Mouse (Mus musculus) forebrain, embryonic 13.5 days (tissue): Measurements from ENCODE around the gene Ifrd1. TPM values are rescaled to one million over a fixed set of nuclear protein-coding genes. Genes with fewer than 3 reads are reported as not detected.

Experiments used
- ATAC-seq: fragments of 200-750 bp; cut with Nextera tagmentation; 2 replicates; pipeline ENCODE4 v1.8.0; 2017
- H3K27ac ChIP-seq: fragments of 300-500 bp; sonication (generic); 2 replicates; pipeline ENCODE4 v1.5.1; 2015; ENCODE audit warnings: inconsistent platforms, mild to moderate bottlenecking, moderate library complexity
- H3K27me3 ChIP-seq: fragments of 300-500 bp; sonication (generic); 2 replicates; pipeline ENCODE4 v1.6.1; 2015; ENCODE audit warnings: mild to moderate bottlenecking, inconsistent platforms
- H3K36me3 ChIP-seq: fragments of 300-500 bp; sonication (generic); 2 replicates; pipeline ENCODE4 v1.6.1; 2015; ENCODE audit warnings: mild to moderate bottlenecking, inconsistent platforms; ENCODE audit not compliant: poor library complexity, severe bottlenecking
- H3K4me1 ChIP-seq: fragments of 300-500 bp; sonication (generic); 2 replicates; pipeline ENCODE4 v1.6.1; 2015; ENCODE audit warnings: inconsistent platforms
- H3K4me2 ChIP-seq: fragments of 300-500 bp; sonication (generic); 2 replicates; pipeline ENCODE4 v1.6.1; 2015; ENCODE audit warnings: inconsistent platforms, mild to moderate bottlenecking, moderate library complexity
- H3K4me3 ChIP-seq: fragments of 300-500 bp; sonication (generic); 2 replicates; pipeline ENCODE4 v1.5.1; 2015; ENCODE audit warnings: mild to moderate bottlenecking, inconsistent platforms
- H3K9ac ChIP-seq: fragments of 300-500 bp; sonication (generic); 2 replicates; pipeline ENCODE4 v1.6.1; 2015; ENCODE audit warnings: mild to moderate bottlenecking, inconsistent platforms
- H3K9me3 ChIP-seq: fragments of 300-500 bp; sonication (generic); replicated peaks from 2 replicates; pipeline ENCODE4 v1.6.1; 2016; ENCODE audit warnings: inconsistent platforms
- WGBS: fragments of 180-500 bp; shearing (Covaris S2); methylation state at CpG from one replicate; pipeline ENCODE4 v1.1.7; 2015; 5-methylcytosine and 5-hydroxymethylcytosine counted together
- polyA plus RNA-seq: library from polyadenylated mRNA; unstranded; fragments of >200 nt; fragmentation: Nextera tagmentation; extraction: Ambion mirVana; gene quantifications from 2 replicates; pipeline ENCODE4 v1.2.1, GENCODE M21; 2015

The Ifrd1 gene
- polyA plus RNA-seq, 1 experiment from 2014 or later, result 183 TPM

GRCm38 (mm10) chr12:40232231-40232630 lies 16.1 kb downstream of the Ifrd1 start:
- H3K4me3 ChIP-seq, result no peak overlapping the region

GRCm38 (mm10) chr12:40231632-40232031 lies 16.7 kb downstream of the Ifrd1 start:
- H3K36me3 ChIP-seq, result no peaks in the 10 kb centered on the region
- H3K9me3 ChIP-seq, result no peaks in the 10 kb centered on the region
- no peaks in the 10 kb centered on the region for H3K4me1 ChIP-seq
- H3K4me3 ChIP-seq, result no peak overlapping the region
- ATAC-seq, result no peak
- no peaks in the 10 kb centered on the region for H3K27me3 ChIP-seq
- H3K4me2 ChIP-seq, result no peak overlapping the region
- no peak overlapping the region for H3K9ac ChIP-seq
- WGBS, result 92% methylated on average over 2 of the region's 2 CpGs
- no peak overlapping the region for H3K27ac ChIP-seq

More at GRCm38 (mm10) chr12:40232231-40232630, 16.1 kb downstream of the Ifrd1 start:
- no peaks in the 10 kb centered on the region for H3K36me3 ChIP-seq
- H3K9ac ChIP-seq, result no peak overlapping the region
- no peak for ATAC-seq
- H3K27me3 ChIP-seq, result no peaks in the 10 kb centered on the region
- no peak overlapping the region for H3K27ac ChIP-seq
- H3K4me1 ChIP-seq, result no peaks in the 10 kb centered on the region
- no peak overlapping the region for H3K4me2 ChIP-seq
- WGBS, result 88% methylated on average over 1 of the region's 1 CpGs
- H3K9me3 ChIP-seq, result no peaks in the 10 kb centered on the region

DNA sequence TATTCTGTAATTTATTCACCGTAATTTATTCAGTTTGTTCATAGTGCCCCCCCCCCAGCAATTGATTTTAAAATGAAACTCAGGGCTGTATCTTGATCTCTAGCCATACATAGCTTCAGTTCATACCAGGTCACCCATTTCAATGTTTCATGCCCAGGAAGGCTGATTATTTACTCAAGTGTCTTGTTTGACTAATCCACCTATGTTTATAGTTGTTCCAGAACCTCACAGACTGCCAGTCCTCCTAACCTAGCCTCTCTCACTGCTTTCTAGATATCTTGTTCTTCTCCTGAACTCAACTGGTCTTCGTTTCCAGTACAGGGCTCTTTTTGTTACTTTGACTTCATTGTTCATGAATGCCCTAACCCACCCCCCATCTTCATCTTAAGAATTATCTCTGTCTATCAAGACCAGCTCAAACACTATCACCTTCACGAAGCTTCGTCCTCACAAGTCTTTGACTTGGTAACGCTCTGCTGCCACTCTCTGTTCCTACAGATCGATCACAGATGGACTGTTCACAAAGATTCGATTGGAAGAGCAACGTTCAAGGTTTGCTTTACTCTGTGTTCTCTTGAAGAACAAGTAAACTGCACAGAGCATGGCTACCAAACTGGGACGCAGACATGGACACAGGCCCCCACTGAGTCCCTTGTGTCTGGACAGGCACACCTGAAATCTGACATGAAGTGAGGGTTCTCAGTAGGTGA lies 24.0 kb downstream of the Ifrd1 start:
- no peak for ATAC-seq
- H3K9ac ChIP-seq, result no peak overlapping the region
- H3K9me3 ChIP-seq, result no peaks in the 10 kb centered on the region
- H3K27ac ChIP-seq, result no peak overlapping the region
- H3K4me1 ChIP-seq, result peaks cover 23% of the 10 kb centered on the region
- H3K27me3 ChIP-seq, result no peaks in the 10 kb centered on the region
- no peaks in the 10 kb centered on the region for H3K36me3 ChIP-seq
- no peak overlapping the region for H3K4me3 ChIP-seq
- 96% methylated on average over 9 of the region's 9 CpGs for WGBS
- H3K4me2 ChIP-seq, result no peak overlapping the region

GRCm38 (mm10) chr12:40223676-40224075 lies 24.6 kb downstream of the Ifrd1 start:
- H3K27ac ChIP-seq, result peak overlapping the region; percentile 48; the same call in 1 of the 2 replicates
- WGBS, result 61% methylated on average over 10 of the region's 10 CpGs
- H3K36me3 ChIP-seq, result no peaks in the 10 kb centered on the region
- no peak for ATAC-seq
- H3K4me3 ChIP-seq, result peak overlapping the region; percentile 96
- peak overlapping the region; percentile 64 for H3K4me2 ChIP-seq
- H3K4me1 ChIP-seq, result peaks cover 26% of the 10 kb centered on the region
- H3K27me3 ChIP-seq, result no peaks in the 10 kb centered on the region
- no peaks in the 10 kb centered on the region for H3K9me3 ChIP-seq
- peak overlapping the region; percentile 38; the same call in 1 of the 2 replicates for H3K9ac ChIP-seq

DNA sequence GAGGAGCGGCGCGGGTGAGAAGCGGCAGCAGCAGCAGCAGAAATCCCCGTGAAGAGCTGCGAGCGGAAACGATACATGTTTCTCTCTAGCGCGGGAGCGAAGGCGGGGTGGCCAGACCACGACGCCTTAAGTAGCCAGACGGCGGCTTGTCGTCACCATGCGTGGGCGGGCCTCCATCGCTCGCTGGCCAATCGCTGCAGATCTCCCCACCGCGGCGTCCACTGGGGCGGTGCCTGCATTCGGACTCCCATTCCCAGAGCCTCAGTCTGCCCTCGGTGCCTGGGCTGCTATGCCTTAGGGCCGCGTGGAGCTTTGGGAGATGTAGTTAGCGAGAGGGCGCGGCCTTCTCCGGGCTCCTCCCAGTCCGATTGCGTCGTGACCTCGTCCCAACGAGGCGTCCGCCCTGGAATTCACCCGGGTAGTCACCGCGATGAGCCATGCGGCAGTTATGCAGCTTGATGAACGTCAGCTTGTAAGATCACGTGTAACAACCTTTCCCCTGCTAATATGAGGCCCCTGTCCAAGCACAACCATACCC lies 25.2 kb downstream of the Ifrd1 start:
- peaks cover under 1% of the 10 kb centered on the region; the same call in 1 of the 2 replicates for H3K36me3 ChIP-seq
- peak overlapping the region; percentile 64 for H3K4me2 ChIP-seq
- peaks cover 26% of the 10 kb centered on the region for H3K4me1 ChIP-seq
- peak overlapping the region; percentile 92 for H3K27ac ChIP-seq
- H3K27me3 ChIP-seq, result no peaks in the 10 kb centered on the region
- 0% methylated on average over 47 of the region's 47 CpGs for WGBS
- H3K9ac ChIP-seq, result peak overlapping the region; percentile 92
- H3K9me3 ChIP-seq, result no peaks in the 10 kb centered on the region
- H3K4me3 ChIP-seq, result peak overlapping the region; percentile 96
- peak; percentile 99 for ATAC-seq

DNA sequence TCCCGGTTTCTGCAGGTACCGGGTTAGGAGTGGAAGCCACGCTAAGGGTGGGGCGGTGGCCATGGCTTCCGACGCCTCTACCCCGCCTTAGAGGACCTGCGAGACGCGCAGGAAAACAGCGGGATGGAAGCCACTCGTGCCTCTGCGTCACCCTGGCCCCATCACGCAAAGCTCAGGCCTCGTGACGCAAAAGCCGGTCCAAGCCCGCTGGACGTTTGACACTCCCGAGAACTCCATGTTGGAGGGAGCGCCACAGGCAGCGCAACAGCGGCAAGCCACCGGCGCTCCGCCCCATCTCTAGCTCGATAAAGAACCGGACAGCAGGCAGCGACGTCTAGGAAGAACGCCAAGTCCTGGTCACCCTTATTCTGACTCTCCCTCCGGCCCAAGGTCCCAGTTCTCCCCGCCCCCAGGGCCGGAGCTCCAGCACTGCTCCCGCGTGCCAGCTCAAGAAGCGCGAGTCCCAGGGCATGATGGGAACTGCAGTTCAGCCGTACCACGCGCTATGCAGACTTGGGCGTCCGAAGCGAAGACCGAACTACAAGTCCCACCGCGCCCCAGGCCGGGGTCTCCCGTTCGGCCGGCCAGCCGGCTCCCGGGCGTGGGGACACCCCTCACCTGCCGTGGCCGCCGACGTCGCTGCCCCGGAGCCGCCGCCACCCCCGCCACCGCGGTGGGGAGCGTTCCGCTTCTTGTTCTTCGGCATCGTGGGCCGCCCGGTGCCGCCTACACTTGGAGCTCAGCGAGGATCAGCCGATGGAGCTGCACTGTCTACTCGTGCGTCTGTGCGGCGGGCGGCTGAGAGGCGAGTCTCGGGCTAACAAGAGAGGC lies 25.8 kb downstream of the Ifrd1 start:
- Histone ChIP-seq H3K9ac (peak overlapping the region; percentile 92), H3K9me3 (no peaks in the 10 kb centered on the region), H3K27ac (peak overlapping the region; percentile 92), H3K27me3 (no peaks in the 10 kb centered on the region), H3K4me2 (peak overlapping the region; percentile 64), H3K4me1 (peaks cover 26% of the 10 kb centered on the region), H3K36me3 (peaks cover 4% of the 10 kb centered on the region; the same call in 1 of the 2 replicates), H3K4me3 (peak overlapping the region; percentile 96)
- under 1% methylated on average over 80 of the region's 81 CpGs for WGBS
- ATAC-seq, result peak; percentile 95

DNA sequence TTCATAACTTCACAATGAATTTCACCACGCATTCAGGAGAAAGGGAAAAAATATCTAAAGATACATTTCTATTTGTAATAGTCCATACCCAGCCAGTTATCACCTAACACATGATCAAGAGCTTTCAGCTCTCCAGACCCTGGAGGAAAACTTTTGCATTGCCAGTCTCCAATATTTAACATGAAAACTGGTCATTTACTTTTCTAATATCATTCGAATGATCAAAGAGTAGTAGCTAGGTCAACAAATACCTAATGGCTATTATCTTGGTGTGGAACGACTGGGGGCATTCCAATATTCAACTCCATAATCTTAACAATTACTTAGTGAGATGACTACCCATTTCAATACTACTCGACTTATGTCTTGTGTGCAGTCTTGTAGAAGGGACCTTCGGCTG lies 26.7 kb downstream of the Ifrd1 start:
- Histone ChIP-seq H3K4me2 (peak overlapping the region; percentile 64), H3K36me3 (peaks cover 7% of the 10 kb centered on the region), H3K27ac (no peak overlapping the region), H3K9me3 (no peaks in the 10 kb centered on the region), H3K4me3 (peak overlapping the region; percentile 96), H3K4me1 (peaks cover 26% of the 10 kb centered on the region), H3K9ac (peak overlapping the region; percentile 92), H3K27me3 (no peaks in the 10 kb centered on the region)
- ATAC-seq, result no peak
- 11% methylated on average over 5 of the region's 5 CpGs for WGBS

DNA sequence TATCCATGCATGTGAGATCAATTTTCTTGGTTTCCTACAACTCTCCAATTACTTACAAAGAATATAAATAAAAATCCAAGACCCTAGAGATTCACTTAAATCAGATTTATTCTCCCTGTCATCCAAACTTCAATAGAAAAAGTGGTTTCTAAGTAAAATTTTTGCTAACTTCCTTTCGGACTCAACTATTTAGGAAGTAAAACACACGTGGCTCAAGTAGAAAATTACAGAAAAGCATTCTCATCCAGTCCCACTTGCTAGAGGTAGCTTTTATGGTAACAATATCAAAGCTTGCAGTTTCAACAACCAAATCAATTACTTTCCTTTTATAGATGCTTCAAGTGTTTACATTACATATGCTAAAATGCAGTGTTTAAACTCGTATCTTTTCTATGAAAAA lies 27.4 kb downstream of the Ifrd1 start:
- peaks cover 26% of the 10 kb centered on the region for H3K4me1 ChIP-seq
- H3K27ac ChIP-seq, result no peak overlapping the region
- H3K4me3 ChIP-seq, result peak overlapping the region; percentile 96
- ATAC-seq, result no peak
- H3K4me2 ChIP-seq, result peak overlapping the region; percentile 64
- peak overlapping the region; percentile 92; the same call in 1 of the 2 replicates for H3K9ac ChIP-seq
- 39% methylated on average over 3 of the region's 3 CpGs for WGBS
- H3K27me3 ChIP-seq, result no peaks in the 10 kb centered on the region
- peaks cover 14% of the 10 kb centered on the region for H3K36me3 ChIP-seq
- H3K9me3 ChIP-seq, result no peaks in the 10 kb centered on the region

GRCm38 (mm10) chr12:40220001-40220570 lies 28.2 kb downstream of the Ifrd1 start:
- 46% methylated on average over 3 of the region's 3 CpGs for WGBS
- no peak overlapping the region for H3K27ac ChIP-seq
- ATAC-seq, result no peak

DNA sequence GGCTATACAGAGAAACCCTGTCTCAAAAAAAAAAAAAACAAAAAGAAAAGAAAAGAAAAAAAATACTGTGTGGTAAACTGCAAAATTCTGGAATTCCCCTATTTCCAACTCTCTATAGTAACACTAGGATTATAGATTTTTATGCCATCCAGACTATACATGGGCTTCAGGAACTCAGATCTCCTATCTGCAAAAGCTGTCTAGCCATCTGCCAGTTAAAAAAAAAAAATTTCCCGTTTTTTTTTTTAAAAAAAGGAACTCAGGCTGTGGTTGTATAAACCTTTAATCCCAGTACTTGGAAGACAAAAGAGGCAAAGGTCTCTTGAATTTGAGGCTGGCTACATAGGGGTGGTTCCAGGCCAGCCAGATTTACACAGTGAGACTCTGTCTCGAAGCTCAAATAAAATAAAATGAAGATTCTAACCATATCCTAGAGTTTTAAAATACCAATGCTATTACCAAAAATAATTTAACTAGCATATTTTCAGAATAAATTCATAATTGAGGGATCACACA lies 29.8 kb downstream of the Ifrd1 start:
- H3K4me1 ChIP-seq, result peaks cover 26% of the 10 kb centered on the region
- H3K36me3 ChIP-seq, result peaks cover 38% of the 10 kb centered on the region
- H3K4me3 ChIP-seq, result no peak overlapping the region
- 69% methylated on average over 2 of the region's 2 CpGs for WGBS
- H3K27ac ChIP-seq, result no peak overlapping the region
- no peak for ATAC-seq
- no peaks in the 10 kb centered on the region for H3K27me3 ChIP-seq
- no peaks in the 10 kb centered on the region for H3K9me3 ChIP-seq
- H3K9ac ChIP-seq, result no peak overlapping the region
- no peak overlapping the region for H3K4me2 ChIP-seq

More at GRCm38 (mm10) chr12:40220001-40220570, 28.2 kb downstream of the Ifrd1 start:
- Histone ChIP-seq H3K4me3 (peak overlapping the region; percentile 96), H3K9me3 (no peaks in the 10 kb centered on the region), H3K4me1 (peaks cover 26% of the 10 kb centered on the region), H3K27me3 (no peaks in the 10 kb centered on the region), H3K9ac (peak overlapping the region; percentile 10; the same call in 1 of the 2 replicates), H3K4me2 (peak overlapping the region; percentile 64), H3K36me3 (peaks cover 22% of the 10 kb centered on the region)

GRCm38 (mm10) chr12:40217776-40218175 lies 30.5 kb downstream of the Ifrd1 start:
- Histone ChIP-seq H3K27ac (no peak overlapping the region), H3K36me3 (peaks cover 45% of the 10 kb centered on the region), H3K9ac (no peak overlapping the region), H3K4me1 (peaks cover 26% of the 10 kb centered on the region), H3K4me2 (no peak overlapping the region), H3K4me3 (no peak overlapping the region), H3K27me3 (no peaks in the 10 kb centered on the region), H3K9me3 (no peaks in the 10 kb centered on the region)
- WGBS, result 90% methylated on average over 2 of the region's 2 CpGs
- ATAC-seq, result no peak
